ENCODE assay signal across 8 mouse cellular contexts in genomic region chr10:77627497-77627896, GRCm38 (mm10). TPM values are rescaled to one million over a fixed set of nuclear protein-coding genes. Genes with fewer than 3 reads are reported as not detected.
DNase-seq lines count a peak whose midpoint lies in the region; ATAC-seq and TF ChIP-seq lines count a peak whose summit lies in the region.

No protein-coding gene starts in this region.

- no peak overlapping the region for H3K9ac ChIP-seq in MEL (ENCODE audit: control insufficient read depth, low read depth, low read length, poor library complexity, severe bottlenecking)
- H3K9ac ChIP-seq in hindbrain, embryonic 12.5 days = no peak overlapping the region

- ATAC-seq in hindbrain, embryonic 12.5 days (ENCODE audit: low FRiP score) = peak; percentile 55; the same call in 1 of the 2 replicates

- WGBS in hindbrain, embryonic 12.5 days = 43% methylated on average over 2 of the region's 2 CpGs

- H3K4me2 ChIP-seq in hindbrain, embryonic 12.5 days (replicated peaks) = no peak overlapping the region

- H3K79me2 ChIP-seq in MEL (ENCODE audit: control insufficient read depth, insufficient read depth, low read length, poor library complexity) = peaks cover 64% of the 10 kb centered on the region

- H3K27ac ChIP-seq in MEL (ENCODE audit: control insufficient read depth, low read depth, low read length) = no peak overlapping the region
- H3K27ac ChIP-seq in hindbrain, embryonic 12.5 days = no peak overlapping the region

- TF ChIP-seq EP300 in MEL (IDR thresholded peaks at IDR 0.05; ENCODE audit: low read depth in 1 of 2, low read length in 2 of 2) = peak; percentile 19 to 52; a peak in 2 of 4 replicates

- no peak overlapping the region for H3K4me3 ChIP-seq in MEL (ENCODE audit: control insufficient read depth in 1 of 2, insufficient read depth in 1 of 2, low read depth in 2 of 2, low read length in 2 of 2)
- H3K4me3 ChIP-seq in hindbrain, embryonic 12.5 days = no peak overlapping the region

- H3K9me3 ChIP-seq in MEL (replicated peaks; ENCODE audit: insufficient read depth, low read length) = no peaks in the 10 kb centered on the region
- no peaks in the 10 kb centered on the region for H3K9me3 ChIP-seq in hindbrain, embryonic 12.5 days (replicated peaks)

- H3K4me1 ChIP-seq in MEL (ENCODE audit: control insufficient read depth in 1 of 2, insufficient read depth in 2 of 2, low read length in 2 of 2) = peaks cover 0 to 6% of the 10 kb centered on the region in 2 experiments
- peaks cover 23% of the 10 kb centered on the region for H3K4me1 ChIP-seq in hindbrain, embryonic 12.5 days

- TF ChIP-seq RAD21 in MEL (IDR thresholded peaks at IDR 0.05; ENCODE audit: low read depth, low read length) = peak; percentile 88

- no peak for TF ChIP-seq POLR2A in MEL (IDR thresholded peaks at IDR 0.05; ENCODE audit: control insufficient read depth in 1 of 2, insufficient read depth in 1 of 2, low read depth in 1 of 2, low read length in 2 of 2, poor library complexity in 1 of 2)

- peak; percentile 91 for DNase-seq in MEL (ENCODE audit: low read depth, low spot score)
- DNase-seq in cerebellum, adult 18-20 months = peak; percentile 84 to 88
- DNase-seq in forelimb bud, embryonic 11.5 days (ENCODE audit: low read depth, low spot score) = peak; percentile 84
- DNase-seq in layer of hippocampus, adult 9-11 months = peak; percentile 74
- peak; percentile 86 for DNase-seq in lung, postnatal 14 days
- peak; percentile 72 for DNase-seq in ovary, postnatal 14 days (ENCODE audit: low spot score)
- peak; percentile 85 for DNase-seq in thymus, postnatal 25 days

- no peaks in the 10 kb centered on the region for H3K27me3 ChIP-seq in MEL (ENCODE audit: control insufficient read depth in 1 of 2, insufficient read depth in 2 of 2, low read length in 2 of 2)
- H3K27me3 ChIP-seq in hindbrain, embryonic 12.5 days = no peaks in the 10 kb centered on the region

- peaks cover 7 to 10% of the 10 kb centered on the region in 2 experiments for H3K36me3 ChIP-seq in MEL (ENCODE audit: control insufficient read depth in 1 of 2, insufficient read depth in 2 of 2, low read length in 2 of 2)
- peaks cover 13% of the 10 kb centered on the region for H3K36me3 ChIP-seq in hindbrain, embryonic 12.5 days

- TF ChIP-seq CTCF in MEL (IDR thresholded peaks at IDR 0.05 in 2 of 3, conservative IDR thresholded peaks at IDR 0.05 in 1 of 3; ENCODE audit: control insufficient read depth in 1 of 3, insufficient read depth in 1 of 3, low read depth in 2 of 3, low read length in 3 of 3, poor library complexity in 1 of 3, severe bottlenecking in 1 of 3) = peak; percentile 89 to 98 (median 97)

TF ChIP-seq in MEL, 35 proteins besides CTCF, POLR2A, EP300 and RAD21:
- TF ChIP-seq USF2 (IDR thresholded peaks at IDR 0.05; ENCODE audit: borderline replicate concordance in 1 of 2, insufficient read depth in 1 of 2, low read depth in 1 of 2, low read length in 2 of 2) (no peak), GATA1 (IDR thresholded peaks at IDR 0.05; ENCODE audit: low read depth, low read length) (peak; percentile 51), SMC3 (IDR thresholded peaks at IDR 0.05; ENCODE audit: low read depth, low read length) (peak; percentile 73), TAL1 (IDR thresholded peaks at IDR 0.05; ENCODE audit: low read length) (0 out of 2 replicates have a peak, but pooled peaks have one; percentile 21), MYC (IDR thresholded peaks at IDR 0.05; ENCODE audit: low read depth, low read length) (peak; percentile 71; the same call in 1 of the 2 replicates), MXI1 (IDR thresholded peaks at IDR 0.05; ENCODE audit: low read depth, low read length) (peak; percentile 58), RCOR1 (IDR thresholded peaks at IDR 0.05; ENCODE audit: low read depth, low read length) (peak; percentile 56; the same call in 1 of the 2 replicates), ZC3H11A (IDR thresholded peaks at IDR 0.05; ENCODE audit: low read depth, low read length) (peak; percentile 56), SIN3A (IDR thresholded peaks at IDR 0.05; ENCODE audit: low read length) (peak; percentile 75), NELFE (IDR thresholded peaks at IDR 0.05; ENCODE audit: low read depth, low read length) (no peak)

RNA-seq across cellular contexts. Expression of gene Ube2g2, which starts 5.4 kb away (rescaled TPM):
- total RNA-seq in MEL (2012; rRNA removed) = 55.2 and 62.4 TPM in 2 replicates
- 100 to 1,000 TPM in 1 of 2 experiments, not detected in 1; 112 TPM for polyA plus RNA-seq in MEL (2012; ENCODE audit: insufficient read depth in 1 of 2, insufficient read length in 2 of 2, low read depth in 1 of 2, low replicate concordance in 2 of 2, missing spikeins in 1 of 2)
- 81.6 and 82.3 TPM in 2 replicates for polyA plus RNA-seq in hindbrain, embryonic 12.5 days (2016; fragmentation: Nextera tagmentation; extraction: Ambion mirVana)

RNA-seq across cellular contexts. Expression of gene Gm49325, which starts 21.5 kb away (rescaled TPM):
- 3.5 and 3.7 TPM in 2 replicates for total RNA-seq in MEL (2012; rRNA removed)
- polyA plus RNA-seq in MEL (2012; ENCODE audit: insufficient read depth in 1 of 2, insufficient read length in 2 of 2, low read depth in 1 of 2, low replicate concordance in 2 of 2, missing spikeins in 1 of 2) = 1 to 10 TPM in 1 of 2 experiments, not detected in 1; 1.0 TPM
- polyA plus RNA-seq in hindbrain, embryonic 12.5 days (2016; fragmentation: Nextera tagmentation; extraction: Ambion mirVana) = 13.2 and 13.3 TPM in 2 replicates

RNA-seq across cellular contexts. Expression of gene Sumo3, which starts 21.6 kb away (rescaled TPM):
- 145 and 151 TPM in 2 replicates for total RNA-seq in MEL (2012; rRNA removed)
- 100 to 1,000 TPM in 1 of 2 experiments, not detected in 1; 342 TPM for polyA plus RNA-seq in MEL (2012; ENCODE audit: insufficient read depth in 1 of 2, insufficient read length in 2 of 2, low read depth in 1 of 2, low replicate concordance in 2 of 2, missing spikeins in 1 of 2)
- 276 and 287 TPM in 2 replicates for polyA plus RNA-seq in hindbrain, embryonic 12.5 days (2016; fragmentation: Nextera tagmentation; extraction: Ambion mirVana)

RNA-seq across cellular contexts. Expression of gene Pttg1ip, which starts 46.0 kb away (rescaled TPM):
- total RNA-seq in MEL (2012; rRNA removed) = 41.1 and 50.4 TPM in 2 replicates
- 10 to 100 TPM in 1 of 2 experiments, not detected in 1; 53.1 TPM for polyA plus RNA-seq in MEL (2012; ENCODE audit: insufficient read depth in 1 of 2, insufficient read length in 2 of 2, low read depth in 1 of 2, low replicate concordance in 2 of 2, missing spikeins in 1 of 2)
- 77.2 and 78.8 TPM in 2 replicates for polyA plus RNA-seq in hindbrain, embryonic 12.5 days (2016; fragmentation: Nextera tagmentation; extraction: Ambion mirVana)

RNA-seq across cellular contexts. Expression of gene Tspear, which starts 58.9 kb away (rescaled TPM):
- 1.2 and 1.8 TPM in 2 replicates for total RNA-seq in MEL (2012; rRNA removed)
- 1 to 10 TPM in 1 of 2 experiments, not detected in 1; 3.8 TPM for polyA plus RNA-seq in MEL (2012; ENCODE audit: insufficient read depth in 1 of 2, insufficient read length in 2 of 2, low read depth in 1 of 2, low replicate concordance in 2 of 2, missing spikeins in 1 of 2)
- polyA plus RNA-seq in hindbrain, embryonic 12.5 days (2016; fragmentation: Nextera tagmentation; extraction: Ambion mirVana) = 0.48 and 1.2 TPM in 2 replicates
